Mouse (Mus musculus): ENCODE results near the gene Gm5615. TPM values are rescaled to one million over a fixed set of nuclear protein-coding genes. Genes with fewer than 3 reads are reported as not detected.

Gm5615 gene
- polyA plus RNA-seq (2016; fragmentation: Nextera tagmentation; extraction: Ambion mirVana) = not detected in 2 replicates

DNA sequence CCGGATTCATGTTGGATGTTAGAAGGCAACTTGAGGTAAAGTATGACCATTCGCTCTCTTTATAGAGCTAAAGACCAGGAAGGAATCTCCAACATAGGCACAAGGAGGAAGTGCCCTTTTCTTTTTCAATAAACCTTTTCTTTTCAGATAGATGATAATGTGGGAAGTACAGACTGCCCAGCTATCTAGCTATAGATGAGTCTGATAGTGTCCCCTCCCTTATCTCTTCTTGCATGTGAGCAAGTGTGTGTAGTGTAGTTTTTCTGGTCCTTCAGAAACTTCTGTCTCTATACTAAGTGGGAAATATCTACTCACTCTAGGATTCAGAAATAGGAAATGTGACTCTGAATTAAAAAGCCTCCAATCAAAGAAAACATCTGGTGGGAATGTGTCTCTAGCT, at the start of gene Gm5615:
Gm5615 (minus strand) TSS at position 101 of the 400 bp plus-strand sequence.
- 94% methylated on average over 2 of the region's 2 CpGs for WGBS
- no peak within 1 kb of the TSS for H3K4me3 ChIP-seq (replicated peaks)
- no peak for ATAC-seq (ENCODE audit: insufficient number of reproducible peaks, insufficient read depth, low FRiP score, low TSS enrichment, low read depth)
- no peaks in the 10 kb centered on the region for H3K4me1 ChIP-seq (replicated peaks)
- no peak within 1 kb of the TSS for H3K9ac ChIP-seq (replicated peaks)
- no peaks in the 10 kb centered on the region for H3K27me3 ChIP-seq
- no peak within 1 kb of the TSS for H3K4me2 ChIP-seq
- no peak within 1 kb of the TSS for H3K27ac ChIP-seq
- no peaks in the 10 kb centered on the region for H3K36me3 ChIP-seq
- H3K9me3 ChIP-seq = 0 out of 2 replicates have a peak, but pooled peaks cover 15% of the 10 kb centered on the region

- no peak for ATAC-seq (ENCODE audit: insufficient number of reproducible peaks, insufficient read depth, low FRiP score, low TSS enrichment, low read depth)
- 69% methylated on average over 1 of the region's 1 CpGs for WGBS
Measured at GRCm38 (mm10) chr9:36582535-36582934, 40.8 kb upstream of the Gm5615 start, which contains the start of gene Gm17689. Gene Gm17689 (minus strand): TSS chr9:36582635.

DNA sequence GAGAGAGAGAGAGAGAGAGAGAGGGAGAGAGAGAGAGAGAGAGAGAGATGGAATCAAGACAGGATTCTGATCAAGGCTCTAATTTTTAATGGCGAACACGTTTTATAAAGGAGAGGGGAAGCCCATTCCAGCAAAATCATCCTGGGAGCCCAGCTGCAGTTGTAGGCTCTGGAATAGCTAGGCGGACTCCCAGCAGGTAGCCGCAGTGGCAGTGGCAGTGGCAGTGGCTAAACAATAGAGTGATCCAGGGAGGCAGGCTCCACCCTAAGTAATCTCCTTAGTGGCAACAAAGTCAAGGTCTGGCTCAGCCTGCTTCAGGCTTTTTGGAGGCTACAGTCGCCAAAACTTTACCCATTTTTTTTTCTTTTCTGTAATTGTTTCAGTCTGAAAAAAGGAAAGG, 37.6 kb downstream of the Gm5615 start:
- ATAC-seq (ENCODE audit: insufficient number of reproducible peaks, insufficient read depth, low FRiP score, low TSS enrichment, low read depth) = no peak
- Histone ChIP-seq H3K36me3 (no peaks in the 10 kb centered on the region), H3K9ac (replicated peaks) (no peak overlapping the region), H3K4me2 (no peak overlapping the region), H3K27me3 (no peaks in the 10 kb centered on the region), H3K4me1 (replicated peaks) (no peaks in the 10 kb centered on the region), H3K9me3 (peaks cover 44% of the 10 kb centered on the region), H3K27ac (no peak overlapping the region), H3K4me3 (replicated peaks) (no peak overlapping the region)
- 82% methylated on average over 5 of the region's 5 CpGs for WGBS

More at GRCm38 (mm10) chr9:36582535-36582934, 40.8 kb upstream of the Gm5615 start, which contains the start of gene Gm17689:
- peaks cover 13% of the 10 kb centered on the region for H3K9me3 ChIP-seq
- no peak within 1 kb of the TSS for H3K4me3 ChIP-seq (replicated peaks)
- H3K4me1 ChIP-seq (replicated peaks) = no peaks in the 10 kb centered on the region
- H3K36me3 ChIP-seq = no peaks in the 10 kb centered on the region
- no peak within 1 kb of the TSS for H3K4me2 ChIP-seq
- H3K9ac ChIP-seq (replicated peaks) = no peak within 1 kb of the TSS
- no peak within 1 kb of the TSS for H3K27ac ChIP-seq
- no peaks in the 10 kb centered on the region for H3K27me3 ChIP-seq

DNA sequence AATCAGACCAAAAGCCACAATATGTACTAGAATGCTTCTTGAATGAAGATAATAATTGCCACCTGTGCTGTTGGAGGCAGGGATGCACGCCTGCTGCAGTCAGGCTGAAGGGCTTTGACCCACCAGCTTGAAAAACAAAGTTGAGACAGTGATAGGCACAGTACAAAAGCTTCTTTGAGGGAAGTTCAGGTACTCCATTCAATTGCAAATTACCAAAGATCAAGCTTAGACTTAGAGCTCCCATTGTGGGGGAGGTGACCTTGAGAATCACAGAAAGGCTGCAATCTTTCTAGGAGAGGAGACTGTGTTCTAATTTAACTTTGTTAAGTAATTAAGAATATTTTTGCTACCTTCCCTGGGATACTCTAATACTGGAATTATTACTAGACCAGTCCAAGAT, 45.9 kb downstream of the Gm5615 start:
- H3K9me3 ChIP-seq = peaks cover 15% of the 10 kb centered on the region
- H3K4me3 ChIP-seq (replicated peaks) = no peak overlapping the region
- H3K36me3 ChIP-seq = no peaks in the 10 kb centered on the region
- 62% methylated on average over 1 of the region's 1 CpGs for WGBS
- no peak overlapping the region for H3K4me2 ChIP-seq
- no peak overlapping the region for H3K9ac ChIP-seq (replicated peaks)
- no peaks in the 10 kb centered on the region for H3K27me3 ChIP-seq
- no peaks in the 10 kb centered on the region for H3K4me1 ChIP-seq (replicated peaks)
- H3K27ac ChIP-seq = no peak overlapping the region
- ATAC-seq (ENCODE audit: insufficient number of reproducible peaks, insufficient read depth, low FRiP score, low TSS enrichment, low read depth) = no peak

DNA sequence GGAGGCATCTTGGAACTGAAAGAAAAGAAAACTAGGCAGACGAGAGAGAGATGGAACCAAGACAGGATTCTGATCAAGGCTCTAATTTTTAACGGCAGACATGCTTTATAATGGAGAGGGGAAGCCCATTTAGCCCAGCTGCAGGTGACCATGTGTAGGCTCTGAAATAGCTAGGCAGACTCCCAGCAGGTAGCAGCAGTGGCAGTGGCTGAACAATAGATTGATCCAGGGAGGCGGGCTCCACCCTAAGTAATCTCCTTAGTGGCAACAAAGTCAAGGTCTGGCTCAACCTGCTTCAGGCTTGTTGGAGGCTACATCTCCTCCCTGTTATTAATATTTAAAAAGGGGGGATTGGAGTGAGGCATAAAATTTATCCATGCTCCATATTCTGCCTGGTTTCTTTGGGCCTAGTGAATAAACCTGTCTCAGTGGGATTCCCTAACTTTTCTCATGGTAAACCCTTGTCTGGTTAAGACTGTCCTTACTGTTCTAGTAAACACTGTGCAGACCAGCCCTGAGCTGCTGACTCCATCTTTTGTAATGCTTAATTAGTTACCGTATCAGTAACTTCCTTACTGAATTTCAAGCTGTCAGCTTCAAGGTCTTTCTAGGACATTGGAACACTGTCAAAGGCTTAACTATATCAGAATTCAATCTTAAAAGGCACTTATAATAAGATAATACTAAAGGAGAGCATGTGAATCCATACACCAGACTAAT, 47.1 kb downstream of the Gm5615 start:
- H3K36me3 ChIP-seq = no peaks in the 10 kb centered on the region
- peaks cover 15% of the 10 kb centered on the region for H3K9me3 ChIP-seq
- H3K27me3 ChIP-seq = no peaks in the 10 kb centered on the region
- no peak for ATAC-seq (ENCODE audit: insufficient number of reproducible peaks, insufficient read depth, low FRiP score, low TSS enrichment, low read depth)
- no peak overlapping the region for H3K4me3 ChIP-seq (replicated peaks)
- H3K4me2 ChIP-seq = no peak overlapping the region
- no peaks in the 10 kb centered on the region for H3K4me1 ChIP-seq (replicated peaks)
- WGBS = 85% methylated on average over 4 of the region's 4 CpGs
- no peak overlapping the region for H3K27ac ChIP-seq
- no peak overlapping the region for H3K9ac ChIP-seq (replicated peaks)

Other genes starting within 250 kb of the Gm5615 start
- not detected in 2 replicates for gene Gm7257, start 110.1 kb downstream of the Gm5615 start, polyA plus RNA-seq (2016; fragmentation: Nextera tagmentation; extraction: Ambion mirVana)
- not detected in 2 replicates for gene Gm9513, start 66.3 kb downstream of the Gm5615 start, polyA plus RNA-seq (2016; fragmentation: Nextera tagmentation; extraction: Ambion mirVana)
- not detected in 2 replicates for gene Gm17689, start 40.7 kb upstream of the Gm5615 start, polyA plus RNA-seq (2016; fragmentation: Nextera tagmentation; extraction: Ambion mirVana)
- gene A630095E13Rik, start 101.4 kb upstream of the Gm5615 start, polyA plus RNA-seq (2016; fragmentation: Nextera tagmentation; extraction: Ambion mirVana) = not detected in 2 replicates
- not detected in 2 replicates for gene Acrv1, start 151.3 kb upstream of the Gm5615 start, polyA plus RNA-seq (2016; fragmentation: Nextera tagmentation; extraction: Ambion mirVana)
- 50.5 and 55.8 TPM in 2 replicates for gene Chek1, start 185.1 kb upstream of the Gm5615 start, polyA plus RNA-seq (2016; fragmentation: Nextera tagmentation; extraction: Ambion mirVana)
- gene Stt3a, start 225.7 kb upstream of the Gm5615 start, polyA plus RNA-seq (2016; fragmentation: Nextera tagmentation; extraction: Ambion mirVana) = 243 and 250 TPM in 2 replicates

All from limb, embryonic 12.5 days (tissue).